Mouse (Mus musculus) C2C12 (cell line): ENCODE measurements around the gene Wdr18. TPM values are rescaled to one million over a fixed set of nuclear protein-coding genes. Genes with fewer than 3 reads are reported as not detected.

Source experiments
- H3K27me3 ChIP-seq: one replicate; pipeline ENCODE4 v1.6.1; 2011; ENCODE audit not compliant: control insufficient read depth, insufficient read depth, insufficient read length
- H3K36me3 ChIP-seq: one replicate; pipeline ENCODE4 v1.6.1; 2011; ENCODE audit not compliant: control insufficient read depth, insufficient read depth
- H3K4me3 ChIP-seq: one replicate; pipeline ENCODE4 v1.5.1; 2011; ENCODE audit warnings: mild to moderate bottlenecking, control low read depth; ENCODE audit not compliant: poor library complexity, insufficient read depth, severe bottlenecking
- H3K79me2 ChIP-seq: one replicate; pipeline ENCODE4 v1.6.1; 2011; ENCODE audit not compliant: control insufficient read depth, insufficient read depth
- H3K79me3 ChIP-seq: one replicate; pipeline ENCODE4 v1.6.1; 2011; ENCODE audit warnings: low read depth, control low read depth
- H3ac ChIP-seq: one replicate; pipeline ENCODE3; 2011; ENCODE audit warnings: low read depth; ENCODE audit not compliant: control insufficient read depth, insufficient read length
- CEBPB ChIP-seq: IDR thresholded peaks from one replicate; pipeline ENCODE4 v1.6.1; 2011; ENCODE audit warnings: low read depth, mild to moderate bottlenecking, control low read depth, moderate library complexity
- CTCF ChIP-seq: IDR thresholded peaks from one replicate; pipeline ENCODE4 v1.5.1; 2011; ENCODE audit not compliant: control insufficient read depth, insufficient read depth, insufficient read length
- FOSL1 ChIP-seq: IDR thresholded peaks from one replicate; pipeline ENCODE4 v1.8.0; 2011; ENCODE audit warnings: mild to moderate bottlenecking, low read length; ENCODE audit not compliant: poor library complexity, insufficient read depth, severe bottlenecking
- MAX ChIP-seq: IDR thresholded peaks from one replicate; pipeline ENCODE4 v1.6.1; 2011; ENCODE audit warnings: mild to moderate bottlenecking, control low read depth
- MYOD1 ChIP-seq: IDR thresholded peaks from one replicate; pipeline ENCODE4 v1.6.1; 2011; ENCODE audit warnings: low read depth; ENCODE audit not compliant: control insufficient read depth, insufficient read length
- MYOG ChIP-seq: IDR thresholded peaks from one replicate; pipeline ENCODE4 v1.6.1; 2011; ENCODE audit not compliant: control insufficient read depth, insufficient read length; ENCODE audit errors: extremely low read depth
- USF1 ChIP-seq: IDR thresholded peaks from one replicate; pipeline ENCODE4 v1.6.1; 2011; ENCODE audit warnings: low read depth, mild to moderate bottlenecking, control low read depth, moderate library complexity
- polyA plus RNA-seq: library from polyadenylated mRNA; unstranded; fragments of >200 nt; fragmentation: generic; extraction: Trizol; gene quantifications from one replicate; pipeline ENCODE4 v1.2.1, GENCODE M21; 2012; ENCODE audit warnings: missing spikeins

Wdr18 gene
- polyA plus RNA-seq, 1 experiment: 48.6 TPM

DNA sequence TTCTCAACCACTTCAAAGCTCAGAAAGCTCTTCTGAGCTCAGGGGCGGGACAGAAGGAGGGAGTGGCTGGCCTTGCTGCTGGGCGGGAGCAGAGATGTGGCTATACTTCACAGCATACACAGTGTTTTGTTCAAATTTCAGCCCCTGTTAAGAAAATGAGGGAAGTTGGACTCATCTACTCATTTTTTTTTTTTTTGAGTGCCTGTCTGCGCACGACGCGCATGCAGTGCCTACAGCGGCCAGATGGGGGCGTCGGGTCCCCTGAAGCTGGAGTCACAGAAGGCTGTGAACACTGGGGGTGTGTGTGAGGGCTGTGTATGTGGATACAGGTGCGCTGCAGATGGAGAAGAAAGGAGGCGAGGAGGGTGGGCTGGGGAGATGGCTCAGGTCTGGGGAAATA, 27.0 kb downstream of the Wdr18 start:
- Histone ChIP-seq H3ac (peak overlapping the region; percentile 25), H3K79me2 (peaks cover 59% of the 10 kb centered on the region), H3K79me3 (peaks cover 49% of the 10 kb centered on the region), H3K27me3 (no peaks in the 10 kb centered on the region), H3K4me3 (no peak overlapping the region), H3K36me3 (peaks cover 14% of the 10 kb centered on the region)
- TF ChIP-seq CEBPB (no peak), MAX (peak; percentile 57), CTCF (peak; percentile 69), FOSL1 (no peak), MYOG (no peak), USF1 (no peak), MYOD1 (no peak)

DNA sequence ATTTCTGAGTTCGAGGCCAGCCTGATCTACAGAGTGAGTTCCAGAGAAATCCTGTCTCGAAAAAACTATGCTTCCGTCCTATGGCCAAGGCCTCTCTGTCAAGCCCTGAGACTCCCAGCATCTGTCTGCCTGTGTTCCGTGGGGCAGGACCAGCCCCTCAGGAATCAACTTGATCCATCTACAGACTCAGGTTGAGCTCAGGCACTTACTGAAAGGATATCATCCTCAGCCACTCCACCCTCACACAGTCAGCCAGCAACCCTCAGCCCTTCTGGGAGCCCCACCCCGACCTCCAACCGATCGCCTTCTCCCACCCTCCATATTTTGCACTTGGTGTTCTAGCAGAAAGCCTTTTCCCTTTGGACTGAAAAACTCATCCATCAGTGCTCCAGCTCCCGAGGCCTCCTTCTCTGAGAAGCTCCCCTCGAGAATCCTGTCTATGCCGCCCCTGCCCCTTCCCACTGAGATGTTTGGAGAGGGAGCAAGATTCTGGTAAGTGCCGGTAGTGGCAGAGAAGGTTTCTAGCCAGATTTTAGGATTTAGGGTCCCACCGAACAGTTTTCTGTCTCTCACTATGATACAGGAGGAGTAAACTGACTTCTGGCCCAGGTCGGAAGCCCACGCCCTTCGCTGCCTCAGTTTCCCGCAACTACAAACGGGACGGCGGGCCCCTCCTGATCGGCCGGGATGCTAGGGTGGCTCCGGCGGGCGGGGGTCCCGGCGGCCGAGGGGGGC, 28.0 kb downstream of the Wdr18 start:
- peak overlapping the region; percentile 94 for H3K4me3 ChIP-seq
- peak overlapping the region; percentile 70 for H3ac ChIP-seq
- H3K27me3 ChIP-seq: no peaks in the 10 kb centered on the region
- peaks cover 59% of the 10 kb centered on the region for H3K79me2 ChIP-seq
- TF ChIP-seq MYOD1: no peak
- no peak for TF ChIP-seq MAX
- no peak for TF ChIP-seq FOSL1
- TF ChIP-seq USF1: no peak
- no peak for TF ChIP-seq CTCF
- no peak for TF ChIP-seq CEBPB
- no peak for TF ChIP-seq MYOG
- H3K79me3 ChIP-seq: peaks cover 42% of the 10 kb centered on the region
- peaks cover 24% of the 10 kb centered on the region for H3K36me3 ChIP-seq

DNA sequence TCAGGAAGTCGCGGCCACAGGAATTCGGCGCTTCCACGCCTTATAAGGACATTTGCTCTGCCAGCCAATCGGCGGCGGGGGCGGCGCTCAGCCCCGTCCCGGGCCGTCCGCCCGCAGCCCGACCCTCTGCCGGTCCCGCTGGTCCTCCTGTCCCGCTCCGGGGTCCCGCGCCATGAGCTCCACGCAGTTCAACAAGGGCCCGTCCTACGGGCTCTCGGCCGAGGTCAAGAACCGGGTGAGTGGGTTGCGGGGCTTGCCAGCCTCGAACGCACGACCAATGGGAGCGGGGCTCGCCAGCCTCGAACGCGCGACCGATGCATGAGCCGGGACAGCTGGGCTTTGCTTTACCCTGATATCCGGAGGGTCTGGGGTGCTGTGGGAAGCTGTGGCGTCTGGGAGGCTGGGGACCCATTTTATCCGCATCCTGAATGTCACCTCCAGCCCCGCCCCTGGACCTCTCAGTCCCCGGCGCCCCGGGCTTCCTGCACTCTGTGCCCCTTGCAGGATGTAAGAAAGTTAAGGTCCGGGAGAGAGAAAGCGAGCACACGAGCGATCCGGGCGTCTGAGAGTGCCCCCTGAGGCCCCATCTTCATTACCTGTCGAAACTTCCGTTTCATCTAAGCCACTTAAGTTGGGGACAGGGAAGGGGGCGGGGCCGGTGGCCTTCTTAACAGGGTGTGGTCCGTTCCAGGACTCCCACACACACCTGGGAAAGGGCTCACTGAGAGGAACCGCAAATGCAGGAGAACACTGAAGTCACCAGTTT, 28.7 kb downstream of the Wdr18 start, which contains the start of gene Cnn2:
Gene Cnn2 (plus strand): TSS at position 79 of the 766 bp plus-strand sequence.
- TF ChIP-seq MYOD1 (no peak), USF1 (no peak), MYOG (no peak), FOSL1 (no peak), CEBPB (no peak), CTCF (no peak), MAX (no peak)
- no peaks in the 10 kb centered on the region for H3K27me3 ChIP-seq
- H3ac ChIP-seq: peak within 1 kb of the TSS; percentile 76
- peak within 1 kb of the TSS; percentile 94 for H3K4me3 ChIP-seq
- peaks cover 59% of the 10 kb centered on the region for H3K79me2 ChIP-seq
- H3K36me3 ChIP-seq: peaks cover 31% of the 10 kb centered on the region
- H3K79me3 ChIP-seq: peaks cover 36% of the 10 kb centered on the region

DNA sequence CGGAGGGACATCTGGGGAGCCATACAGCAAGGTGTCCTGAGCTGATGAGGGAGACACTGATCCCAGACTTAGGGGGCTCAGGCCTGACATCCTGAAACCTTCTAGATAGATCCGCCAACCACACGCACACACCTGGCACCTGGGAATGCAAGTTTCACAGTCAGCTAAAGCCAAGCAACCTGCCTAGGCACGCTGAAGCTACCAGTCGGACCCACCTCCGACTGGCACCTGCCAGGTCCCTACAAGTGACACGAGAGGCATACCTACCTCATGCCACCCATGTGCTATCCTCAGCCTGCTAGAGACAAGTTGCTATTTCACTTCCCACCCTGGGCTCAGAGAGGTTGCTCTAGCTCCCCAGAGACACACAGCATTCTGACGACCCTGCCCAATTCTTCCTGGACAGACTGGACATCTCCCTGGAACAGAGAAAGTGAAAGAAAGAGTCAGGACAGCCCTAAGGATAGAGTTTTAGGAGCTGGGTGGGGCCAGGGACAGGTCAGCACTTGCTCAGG, 29.4 kb downstream of the Wdr18 start:
- Histone ChIP-seq H3ac (peak overlapping the region; percentile 76), H3K79me2 (peaks cover 56% of the 10 kb centered on the region), H3K27me3 (no peaks in the 10 kb centered on the region), H3K36me3 (peaks cover 38% of the 10 kb centered on the region), H3K79me3 (peaks cover 34% of the 10 kb centered on the region), H3K4me3 (peak overlapping the region; percentile 94)
- TF ChIP-seq MAX (no peak), FOSL1 (no peak), CTCF (no peak), USF1 (no peak), MYOD1 (no peak), CEBPB (no peak), MYOG (no peak)

DNA sequence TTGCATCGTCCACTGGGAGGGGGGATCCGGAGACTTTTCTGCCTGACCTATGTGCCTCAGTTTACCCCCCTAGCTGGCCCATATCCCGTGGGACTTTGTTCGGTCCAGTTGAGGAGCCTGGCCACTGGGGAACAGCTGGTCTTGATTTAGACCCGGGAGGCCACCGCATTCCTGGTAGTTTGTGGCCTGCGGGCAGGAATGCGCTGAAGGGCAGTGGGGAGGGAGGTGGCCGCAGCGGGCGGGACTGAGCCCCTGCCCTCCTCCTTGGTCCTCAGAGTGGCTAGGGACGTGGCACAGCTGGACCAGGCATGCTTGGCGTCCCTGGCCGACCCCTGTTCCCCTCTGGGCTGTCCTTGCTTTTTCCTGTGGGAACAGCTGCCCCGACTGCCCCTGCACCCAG, 29.9 kb downstream of the Wdr18 start:
- Histone ChIP-seq H3K27me3 (no peaks in the 10 kb centered on the region), H3K4me3 (peak overlapping the region; percentile 94), H3K79me2 (peaks cover 56% of the 10 kb centered on the region), H3K36me3 (peaks cover 43% of the 10 kb centered on the region), H3K79me3 (peaks cover 34% of the 10 kb centered on the region), H3ac (peak overlapping the region; percentile 76)
- TF ChIP-seq FOSL1: no peak
- peak; percentile 77 for TF ChIP-seq MAX
- peak; percentile 43 for TF ChIP-seq MYOD1
- TF ChIP-seq MYOG: no peak
- no peak for TF ChIP-seq CTCF
- no peak for TF ChIP-seq USF1
- TF ChIP-seq CEBPB: no peak
